Mouse (Mus musculus): ENCODE data around the gene Shisa8.

Gene Shisa8

GRCm38 (mm10) chr15:82221104-82221860, 8.7 kb upstream of the Shisa8 start:
- DNase-seq, result no peak

- no peak for DNase-seq
Measured at GRCm38 (mm10) chr15:82220003-82220675, 7.5 kb upstream of the Shisa8 start.

GRCm38 (mm10) chr15:82218778-82219666, 6.4 kb upstream of the Shisa8 start:
- no peak for DNase-seq

- no peak for DNase-seq
Measured at GRCm38 (mm10) chr15:82217980-82218379, 5.4 kb upstream of the Shisa8 start.

GRCm38 (mm10) chr15:82217039-82217438, 4.4 kb upstream of the Shisa8 start:
- DNase-seq, result no peak

- DNase-seq, result peak; percentile 33 to 54
Measured at GRCm38 (mm10) chr15:82216142-82216827, 3.7 kb upstream of the Shisa8 start.

- DNase-seq, result peak; percentile 68 to 76
Measured at GRCm38 (mm10) chr15:82215332-82216046, 2.9 kb upstream of the Shisa8 start.

GRCm38 (mm10) chr15:82213222-82213621, 607 bp upstream of the Shisa8 start:
- peak; percentile 32 to 51 for DNase-seq

- peak; percentile 62 to 77 for DNase-seq
Measured at GRCm38 (mm10) chr15:82211911-82212751, 484 bp downstream of the Shisa8 start.

GRCm38 (mm10) chr15:82211281-82211680, 1.3 kb downstream of the Shisa8 start:
- DNase-seq, result peak; percentile 21 to 43

GRCm38 (mm10) chr15:82210801-82211200, 1.8 kb downstream of the Shisa8 start:
- DNase-seq, result peak; percentile 26 to 38

GRCm38 (mm10) chr15:82209295-82210050, 3.1 kb downstream of the Shisa8 start:
- peak; percentile 30 to 54 for DNase-seq

GRCm38 (mm10) chr15:82208307-82208706, 4.3 kb downstream of the Shisa8 start:
- peak in 1 of 2 experiments; percentile 17 for DNase-seq

- DNase-seq, result peak; percentile 23 to 47
Measured at GRCm38 (mm10) chr15:82207504-82208219, 5.0 kb downstream of the Shisa8 start.

GRCm38 (mm10) chr15:82207105-82207459, 5.5 kb downstream of the Shisa8 start:
- peak; percentile 33 to 64 for DNase-seq

- peak; percentile 95 to 97 for DNase-seq
Measured at GRCm38 (mm10) chr15:82206365-82207104, 6.1 kb downstream of the Shisa8 start.

- DNase-seq, result peak; percentile 20 to 46
Measured at GRCm38 (mm10) chr15:82204680-82205371, 7.8 kb downstream of the Shisa8 start.
